Mouse (Mus musculus) lung, adult 10 weeks (tissue): Measurements from ENCODE around the gene 1520401A03Rik. TPM values are rescaled to one million over a fixed set of nuclear protein-coding genes. Genes with fewer than 3 reads are reported as not detected.

ENCODE experiments used
- polyA plus RNA-seq: library from polyadenylated mRNA; stranded (reverse); fragments of 350-450 nt; fragmentation: Illumina TruSeq; extraction: RNeasy Lipid Tissue Mini Kit (QIAGEN cat#74804); gene quantifications from one replicate; pipeline ENCODE4 v1.2.3, GENCODE M21; 2014; ENCODE audit warnings: low read depth, low replicate concordance; ENCODE audit not compliant: insufficient read depth

The 1520401A03Rik gene
- polyA plus RNA-seq = not detected

DNA sequence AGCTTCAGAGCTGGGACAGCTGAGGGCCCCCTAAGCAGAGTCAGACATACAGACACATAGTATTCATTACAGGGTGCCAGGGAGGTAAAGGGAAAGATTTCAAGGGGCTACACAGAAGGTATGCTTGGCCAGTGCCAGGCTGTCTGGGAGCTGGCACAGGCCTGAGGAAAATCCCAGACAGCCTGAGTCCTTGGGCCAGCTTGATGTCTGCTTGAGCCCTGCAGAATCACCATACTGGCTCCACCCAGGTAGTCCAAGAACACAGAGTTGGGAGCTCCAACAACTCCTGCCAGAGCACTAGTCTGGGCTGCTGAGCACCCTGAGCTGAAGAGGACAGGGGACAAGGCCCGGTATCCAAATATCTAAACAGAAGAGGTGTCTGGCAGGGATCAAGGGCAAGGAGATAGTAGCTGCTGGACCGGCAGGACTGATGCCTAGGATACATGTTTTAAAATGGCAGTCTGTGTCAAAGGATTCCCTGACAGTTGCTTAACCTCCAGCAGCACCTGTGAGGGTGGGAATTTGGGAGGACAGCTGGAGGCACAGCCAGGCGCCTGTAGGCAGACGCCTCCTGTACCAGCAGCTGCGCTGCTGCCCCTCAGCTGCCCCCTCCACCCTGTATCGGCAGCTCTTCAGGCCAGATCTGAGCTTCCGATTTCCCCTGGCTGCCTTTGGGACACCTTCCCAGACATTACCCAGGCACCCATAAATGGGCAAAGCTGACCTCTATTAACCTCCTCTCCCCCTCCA lies at the start of gene 1520401A03Rik:
TSS of gene 1520401A03Rik (minus strand) at position 408 of the 750 bp plus-strand sequence.

DNA sequence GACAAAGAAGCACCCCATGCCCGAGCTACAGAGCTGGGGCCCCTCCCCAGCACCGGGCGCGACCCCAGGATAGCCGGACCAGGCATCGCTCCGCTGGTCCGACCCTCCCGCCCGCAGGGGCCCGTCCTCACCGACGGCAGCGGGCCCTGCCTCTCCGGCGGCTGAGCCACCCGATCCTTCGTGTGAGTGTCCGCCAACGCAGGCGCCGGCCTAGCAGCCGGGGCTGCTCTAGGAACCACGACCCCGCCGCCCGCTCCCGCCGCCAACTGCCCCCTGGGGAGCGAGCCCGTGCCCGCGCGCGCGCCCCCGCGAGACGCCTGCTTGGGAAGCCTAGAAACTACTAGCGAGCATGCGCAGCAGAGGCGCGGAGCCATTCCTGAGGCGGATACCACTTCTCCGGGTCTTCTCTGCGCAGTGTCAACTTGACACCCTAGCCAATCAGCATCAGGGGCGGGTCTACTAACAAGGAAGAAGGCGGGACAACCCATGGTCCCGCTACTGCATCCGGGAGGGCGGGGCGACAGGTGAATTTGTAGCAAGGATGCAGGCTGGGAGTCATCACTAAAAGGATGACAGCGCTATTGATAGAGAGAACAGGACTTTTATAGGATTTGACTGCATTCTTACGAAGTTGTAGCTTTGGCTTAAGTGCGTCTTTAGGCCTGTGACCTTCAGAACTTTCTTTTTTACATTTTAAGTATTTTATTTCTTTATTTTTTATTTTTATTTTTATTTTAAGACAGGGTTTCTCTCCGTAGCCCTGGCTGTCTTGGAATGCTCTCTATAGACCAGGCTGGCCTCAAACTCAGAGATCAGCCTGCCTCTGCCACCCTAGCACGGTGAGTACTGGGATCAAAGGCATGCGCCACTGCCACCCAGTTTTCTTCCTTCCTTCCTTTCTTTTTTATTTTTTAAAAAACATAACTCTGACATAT lies 49.0 kb upstream of the 1520401A03Rik start, which contains the start of gene Flywch1:
TSS of gene Flywch1 (minus strand) at position 319 of the 935 bp plus-strand sequence.

DNA sequence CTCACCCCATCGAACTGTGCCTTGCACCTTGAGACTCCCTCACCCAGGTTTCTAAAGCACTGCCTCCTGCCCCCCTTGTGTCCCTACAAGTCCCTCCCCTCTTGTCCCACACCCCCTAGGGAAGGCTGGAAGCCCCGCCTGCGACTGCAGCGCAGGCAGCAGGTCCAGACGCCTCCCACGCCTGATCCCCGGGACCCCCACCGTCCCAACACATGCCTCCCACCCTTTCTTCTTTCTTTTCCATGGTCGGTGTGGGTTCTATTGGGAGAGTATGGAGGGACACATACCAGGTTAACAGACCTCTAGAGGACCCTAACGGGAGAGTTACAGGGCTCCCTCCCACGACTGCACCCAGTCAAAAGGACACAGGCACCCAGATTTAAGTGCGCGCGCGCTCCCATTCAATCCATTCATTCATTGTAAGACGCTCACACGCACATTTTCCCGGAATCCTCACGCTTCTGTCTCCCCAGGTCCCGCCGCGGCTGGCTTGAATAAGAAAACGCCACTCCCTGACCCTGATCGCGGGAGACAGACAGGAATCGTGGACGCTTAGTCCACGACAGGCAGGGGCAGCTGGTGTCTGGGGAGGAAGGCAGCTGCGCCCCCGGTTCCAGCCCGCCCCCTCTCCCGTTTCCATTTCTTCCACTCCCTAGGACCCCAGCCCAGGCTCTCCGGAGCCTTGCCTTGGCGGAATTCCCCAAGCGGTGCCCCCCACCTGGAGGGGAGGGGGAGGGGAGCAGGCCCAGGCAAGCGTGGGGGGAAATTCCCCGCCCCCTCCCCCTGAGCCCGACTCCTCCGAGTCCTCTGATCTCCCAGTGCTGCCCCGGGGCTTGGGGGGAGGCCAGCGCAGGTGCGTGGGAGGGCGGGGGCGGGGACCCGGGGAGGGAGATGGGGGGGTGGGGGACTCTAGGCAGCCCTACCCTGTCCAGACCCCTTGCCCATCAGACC lies 23.0 kb upstream of the 1520401A03Rik start, which contains the start of gene Kremen2:
TSS of gene Kremen2 (minus strand) at position 533 of the 951 bp plus-strand sequence.

DNA sequence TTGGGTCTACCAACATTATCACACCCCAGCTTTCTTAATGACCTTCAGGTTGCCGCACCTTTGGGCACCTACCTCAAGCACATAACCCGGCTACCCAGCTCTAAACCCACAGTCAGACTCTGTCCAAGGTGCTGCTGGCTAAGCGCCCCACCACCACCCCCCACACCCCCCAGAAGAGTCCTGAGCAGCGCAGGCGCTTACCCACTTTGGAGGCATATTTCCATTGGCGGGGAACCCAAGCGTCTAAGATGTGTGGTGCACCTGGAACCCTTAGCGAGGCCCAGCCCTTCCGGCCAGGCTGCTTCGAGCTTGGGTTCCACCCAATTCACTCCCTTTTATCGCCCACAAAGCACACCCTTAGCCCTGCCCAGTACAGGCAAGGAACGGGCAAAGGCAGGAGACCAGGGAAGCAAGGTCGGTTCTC lies 18.0 kb upstream of the 1520401A03Rik start, which contains the start of gene Paqr4:
TSS of gene Paqr4 (minus strand) at position 270 of the 424 bp plus-strand sequence.

DNA sequence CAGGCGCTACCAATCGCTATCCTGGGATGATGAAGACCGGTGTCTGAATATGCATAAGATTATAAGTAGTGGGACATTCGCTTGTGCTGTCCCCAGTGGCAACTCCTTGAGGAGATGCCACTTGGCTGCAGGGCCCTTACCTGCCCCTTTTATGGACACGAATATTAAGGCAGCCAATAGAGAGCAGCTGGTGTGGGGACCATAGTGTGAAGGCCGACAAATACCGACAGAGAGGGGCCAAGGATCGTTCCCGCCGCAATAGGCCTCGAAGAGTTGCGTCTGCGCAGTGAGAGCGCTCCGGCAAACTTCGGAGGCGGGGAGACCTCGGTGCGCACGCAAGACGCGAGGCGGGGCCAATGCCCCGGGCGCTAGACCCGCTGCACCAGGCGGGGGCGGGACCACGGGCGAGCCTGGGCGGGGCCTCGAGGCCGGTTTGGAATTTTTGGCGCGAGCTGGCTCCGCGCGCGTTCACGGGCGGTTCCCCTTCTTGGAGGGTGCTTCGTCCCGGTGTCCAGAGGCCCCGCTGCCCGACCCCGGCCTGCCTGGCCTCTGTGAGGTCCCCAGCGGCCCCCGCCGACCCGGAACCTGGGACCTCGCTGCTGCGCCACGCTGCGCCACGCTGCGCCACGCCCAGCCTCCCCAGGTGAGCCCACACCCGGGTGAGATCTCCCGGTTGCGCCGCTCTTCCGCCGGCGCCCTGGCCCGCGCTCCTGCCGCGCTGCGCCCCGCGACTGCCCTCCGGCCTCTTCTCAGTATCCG lies 3.6 kb upstream of the 1520401A03Rik start, which contains the start of gene Pkmyt1:
TSS of gene Pkmyt1 (plus strand) at position 338 of the 759 bp plus-strand sequence.

DNA sequence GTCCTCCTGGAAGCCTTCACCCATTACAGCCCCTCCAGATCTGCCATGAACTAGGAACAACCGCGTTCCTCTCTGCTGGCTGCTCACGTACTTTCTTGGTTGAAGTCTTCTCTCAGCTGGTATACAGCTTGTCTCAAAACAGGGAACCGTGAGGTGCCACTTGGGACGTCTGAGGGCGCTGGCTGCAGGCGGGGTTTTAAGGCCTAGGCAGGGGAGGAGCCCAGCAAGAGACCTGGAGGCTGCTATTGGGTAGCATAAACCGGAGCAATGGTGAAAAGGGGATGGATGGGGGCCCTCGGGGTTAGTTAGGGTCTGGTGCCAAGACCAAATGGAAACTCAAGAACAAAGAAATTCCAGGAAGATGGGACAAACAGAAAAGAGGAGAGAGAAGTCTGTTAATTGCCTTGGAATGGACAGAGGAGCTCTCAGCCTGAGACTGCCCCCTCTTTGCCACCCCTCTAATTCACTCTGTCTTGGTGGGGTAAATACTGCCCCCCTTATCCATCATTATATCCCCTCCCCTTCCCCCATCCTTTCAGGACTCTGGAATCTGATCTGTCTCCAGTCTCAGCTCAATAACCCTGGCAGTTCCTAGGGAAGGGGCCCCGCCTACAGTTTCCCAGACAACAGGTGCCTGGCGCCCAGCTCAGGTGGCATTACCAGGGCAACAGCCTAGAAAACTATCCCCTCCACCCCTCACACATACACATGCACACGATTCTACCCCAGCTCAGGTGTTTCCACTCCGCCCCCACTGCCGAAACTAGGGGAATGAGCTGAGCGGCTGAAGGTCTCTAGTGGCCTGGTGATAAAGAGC lies 38.5 kb downstream of the 1520401A03Rik start, which contains the start of gene Cldn9:
TSS of gene Cldn9 (minus strand) at position 171 of the 817 bp plus-strand sequence.

DNA sequence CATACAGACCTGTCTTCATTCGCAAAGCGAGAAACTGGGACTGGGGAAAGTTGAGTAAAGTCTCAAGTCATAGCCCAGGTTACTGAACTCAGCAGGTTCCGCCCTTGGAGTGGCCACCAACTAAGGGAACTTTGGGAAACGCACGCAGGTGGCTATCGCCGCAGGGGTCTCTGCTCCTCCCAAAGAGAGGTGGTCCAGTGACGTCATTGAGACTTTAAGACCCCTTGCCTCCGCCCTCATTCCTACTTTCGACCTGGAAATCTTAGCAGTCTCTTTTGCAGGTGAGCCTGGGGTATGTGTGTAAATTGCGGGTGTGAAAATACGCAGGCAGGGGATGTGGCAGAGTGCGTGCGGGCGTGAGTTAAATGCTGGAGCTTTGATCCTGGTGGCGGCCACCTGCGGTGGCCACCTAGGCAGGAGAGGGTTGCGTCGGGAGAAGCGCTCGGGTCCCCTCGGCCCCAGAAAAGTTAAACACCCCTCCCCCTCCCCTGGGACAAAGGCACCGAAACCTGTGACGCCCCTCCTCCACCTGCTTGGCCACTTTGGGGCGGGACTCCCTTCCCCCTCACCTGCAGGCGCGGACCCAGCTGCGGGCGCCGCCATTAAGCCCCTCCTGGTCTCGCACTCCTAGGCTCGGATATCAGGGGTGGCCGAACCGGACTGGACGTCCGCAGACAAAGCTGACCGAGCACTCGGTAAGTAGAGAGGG lies 43.3 kb downstream of the 1520401A03Rik start, which contains the start of gene Cldn6:
TSS of gene Cldn6 (plus strand) at position 123 of the 709 bp plus-strand sequence.

DNA sequence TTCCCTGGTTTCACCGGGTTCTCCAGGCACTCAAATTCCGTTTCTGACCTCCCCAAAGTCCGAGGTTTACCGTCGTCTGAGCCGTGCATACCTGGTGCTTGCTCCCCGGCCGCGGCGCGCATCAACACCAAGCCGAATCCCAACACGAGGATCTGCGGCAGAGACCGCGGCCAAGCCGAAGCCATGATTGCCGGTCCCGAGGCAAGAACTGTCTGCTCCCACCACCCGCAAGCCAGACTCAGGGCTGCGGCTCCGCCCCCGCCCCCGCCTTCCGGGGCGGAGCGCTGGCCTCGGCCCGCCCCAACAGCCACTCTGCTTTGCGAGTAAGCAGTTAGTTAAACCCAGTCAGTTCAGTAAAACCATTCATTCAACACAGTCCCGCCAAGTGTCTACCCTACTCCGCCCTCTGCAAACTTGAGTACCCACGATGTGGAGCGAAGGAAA lies 45.3 kb downstream of the 1520401A03Rik start, which contains the start of gene Tnfrsf12a:
TSS of gene Tnfrsf12a (minus strand) at position 233 of the 444 bp plus-strand sequence.

DNA sequence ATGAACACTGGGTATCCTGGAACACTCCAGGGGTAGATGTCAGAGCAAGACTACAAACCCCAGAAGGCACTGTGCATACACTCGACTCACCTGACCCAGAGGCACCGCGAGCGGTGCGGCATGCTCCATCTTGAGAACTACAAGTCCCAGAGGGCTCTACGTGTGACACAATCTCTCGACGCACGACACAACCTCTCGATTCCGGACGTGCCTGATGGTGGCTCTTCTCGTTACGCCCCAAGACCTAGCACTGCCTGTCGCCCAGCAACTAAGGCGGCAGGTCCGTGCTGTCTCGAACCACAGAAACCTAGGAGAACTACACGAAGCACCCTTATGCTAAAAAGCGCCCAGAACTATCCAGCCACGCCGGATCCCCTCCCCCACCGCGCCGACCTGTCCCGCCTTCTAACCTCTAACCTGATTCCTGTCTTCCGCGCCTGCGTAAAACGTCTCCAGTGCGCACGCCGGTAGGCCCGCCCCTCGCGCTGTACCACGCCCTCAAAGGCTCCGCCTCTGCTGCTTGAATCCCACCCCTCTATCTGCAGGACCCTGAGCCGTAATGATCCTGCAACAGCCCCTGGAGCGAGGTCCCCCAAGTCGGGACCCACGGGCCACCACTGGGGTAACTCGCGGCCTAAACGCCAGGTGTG lies 49.0 kb downstream of the 1520401A03Rik start, which contains the start of the genes Hcfc1r1 and Thoc6:
TSS of gene Hcfc1r1 (plus strand) at position 173 of the 650 bp plus-strand sequence.
TSS of gene Thoc6 (minus strand) at position 459 of the 650 bp plus-strand sequence.

DNA sequence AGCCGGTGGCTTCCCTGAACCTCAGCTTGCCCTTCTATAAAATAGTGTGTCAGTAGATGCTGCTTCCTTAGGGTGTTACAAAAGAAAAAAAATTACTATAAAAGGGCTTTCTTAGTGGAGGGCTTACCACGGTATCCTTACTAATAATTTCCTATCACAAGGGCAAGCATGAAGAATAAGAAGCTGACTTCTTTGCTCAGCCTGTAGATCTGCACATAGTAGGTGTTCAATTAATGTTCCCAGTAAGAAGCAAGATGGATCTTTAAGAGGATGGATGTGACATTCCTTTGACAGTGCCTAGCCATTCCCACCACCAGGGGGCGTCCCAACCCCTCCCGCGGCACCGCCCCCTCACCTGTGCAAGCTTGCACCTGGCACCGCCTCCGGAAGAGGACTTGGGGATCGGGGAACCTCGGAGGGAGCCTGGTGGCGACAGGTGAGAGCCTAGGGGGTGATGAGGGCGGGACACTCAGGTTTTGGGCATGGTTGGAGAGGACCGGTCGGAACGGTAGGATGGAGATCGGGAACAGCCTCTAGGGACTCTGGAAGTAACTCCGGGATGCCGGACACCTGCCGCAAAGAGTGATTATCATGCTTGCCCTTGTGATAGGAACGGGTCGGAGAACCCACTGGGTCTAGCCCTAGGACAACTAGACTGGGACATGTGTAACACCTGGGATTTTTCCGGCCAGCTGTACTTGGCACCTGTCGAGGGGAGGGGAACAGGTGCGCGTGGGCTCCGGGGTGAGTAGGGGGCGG lies 62.3 kb downstream of the 1520401A03Rik start, which contains the start of gene Bicdl2:
TSS of gene Bicdl2 (plus strand) at position 390 of the 759 bp plus-strand sequence.

Other genes starting within 250 kb of the 1520401A03Rik start
- gene Vmn2r117, start 243.1 kb downstream of the 1520401A03Rik start, polyA plus RNA-seq = not detected
- gene Zfp213, start 158.5 kb downstream of the 1520401A03Rik start, polyA plus RNA-seq = 4.9 TPM
- gene Zfp13, start 123.3 kb downstream of the 1520401A03Rik start, polyA plus RNA-seq = 5.4 TPM
- not detected for gene Zscan10, start 121.9 kb downstream of the 1520401A03Rik start, polyA plus RNA-seq
- 0.27 TPM for gene Mmp25, start 77.5 kb downstream of the 1520401A03Rik start, polyA plus RNA-seq
- gene Bicdl2, start 62.3 kb downstream of the 1520401A03Rik start, polyA plus RNA-seq = 4.0 TPM
- 190 TPM for gene Hcfc1r1, start 49.2 kb downstream of the 1520401A03Rik start, polyA plus RNA-seq
- gene Thoc6, start 48.9 kb downstream of the 1520401A03Rik start, polyA plus RNA-seq = 13.9 TPM
- 52.6 TPM for gene Tnfrsf12a, start 45.3 kb downstream of the 1520401A03Rik start, polyA plus RNA-seq
- 0.33 TPM for gene Cldn6, start 43.5 kb downstream of the 1520401A03Rik start, polyA plus RNA-seq
- not detected for gene Cldn9, start 38.8 kb downstream of the 1520401A03Rik start, polyA plus RNA-seq
- 4.5 TPM for gene Pkmyt1, start 3.6 kb upstream of the 1520401A03Rik start, polyA plus RNA-seq
- gene Paqr4, start 18.1 kb upstream of the 1520401A03Rik start, polyA plus RNA-seq = 16.5 TPM
- gene Kremen2, start 23.1 kb upstream of the 1520401A03Rik start, polyA plus RNA-seq = 0.32 TPM
- 21.7 TPM for gene Flywch1, start 48.8 kb upstream of the 1520401A03Rik start, polyA plus RNA-seq
- 11.3 TPM for gene Flywch2, start 63.3 kb upstream of the 1520401A03Rik start, polyA plus RNA-seq
- gene Srrm2, start 67.7 kb upstream of the 1520401A03Rik start, polyA plus RNA-seq = 98.6 TPM
- 496 TPM for gene Elob, start 106.4 kb upstream of the 1520401A03Rik start, polyA plus RNA-seq
- not detected for gene Prss33, start 113.3 kb upstream of the 1520401A03Rik start, polyA plus RNA-seq
- not detected for gene Prss32, start 121.1 kb upstream of the 1520401A03Rik start, polyA plus RNA-seq
- gene Prss41, start 121.4 kb upstream of the 1520401A03Rik start, polyA plus RNA-seq = 0.25 TPM
- gene Prss21, start 145.3 kb upstream of the 1520401A03Rik start, polyA plus RNA-seq = not detected
- not detected for gene Dcpp1, start 158.1 kb upstream of the 1520401A03Rik start, polyA plus RNA-seq
- gene Dcpp2, start 158.1 kb upstream of the 1520401A03Rik start, polyA plus RNA-seq = not detected
- not detected for gene Dcpp3, start 194.7 kb upstream of the 1520401A03Rik start, polyA plus RNA-seq
- gene Sbp, start 218.9 kb upstream of the 1520401A03Rik start, polyA plus RNA-seq = not detected
- not detected for gene Sbpl, start 232.5 kb upstream of the 1520401A03Rik start, polyA plus RNA-seq